Mouse (Mus musculus) forebrain, embryonic 13.5 days (tissue): ENCODE measurements around the gene Ptpn3. TPM values are rescaled to one million over a fixed set of nuclear protein-coding genes. Genes with fewer than 3 reads are reported as not detected.
A peak's percentile ranks its signal among the peaks of the same experiment; 100 is the strongest.

Source experiments
- ATAC-seq: fragments of 200-750 bp; cut with Nextera tagmentation; 2 replicates; pipeline ENCODE4 v1.8.0; 2017
- H3K27ac ChIP-seq: fragments of 300-500 bp; sonication (generic); 2 replicates; pipeline ENCODE4 v1.5.1; 2015; ENCODE audit warnings: inconsistent platforms, mild to moderate bottlenecking, moderate library complexity
- H3K27me3 ChIP-seq: fragments of 300-500 bp; sonication (generic); 2 replicates; pipeline ENCODE4 v1.6.1; 2015; ENCODE audit warnings: mild to moderate bottlenecking, inconsistent platforms
- H3K36me3 ChIP-seq: fragments of 300-500 bp; sonication (generic); 2 replicates; pipeline ENCODE4 v1.6.1; 2015; ENCODE audit warnings: mild to moderate bottlenecking, inconsistent platforms; ENCODE audit not compliant: poor library complexity, severe bottlenecking
- H3K4me1 ChIP-seq: fragments of 300-500 bp; sonication (generic); 2 replicates; pipeline ENCODE4 v1.6.1; 2015; ENCODE audit warnings: inconsistent platforms
- H3K4me2 ChIP-seq: fragments of 300-500 bp; sonication (generic); 2 replicates; pipeline ENCODE4 v1.6.1; 2015; ENCODE audit warnings: inconsistent platforms, mild to moderate bottlenecking, moderate library complexity
- H3K4me3 ChIP-seq: fragments of 300-500 bp; sonication (generic); 2 replicates; pipeline ENCODE4 v1.5.1; 2015; ENCODE audit warnings: mild to moderate bottlenecking, inconsistent platforms
- H3K9ac ChIP-seq: fragments of 300-500 bp; sonication (generic); 2 replicates; pipeline ENCODE4 v1.6.1; 2015; ENCODE audit warnings: mild to moderate bottlenecking, inconsistent platforms
- H3K9me3 ChIP-seq: fragments of 300-500 bp; sonication (generic); replicated peaks from 2 replicates; pipeline ENCODE4 v1.6.1; 2016; ENCODE audit warnings: inconsistent platforms
- WGBS: fragments of 180-500 bp; shearing (Covaris S2); methylation state at CpG from one replicate; pipeline ENCODE4 v1.1.7; 2015; 5-methylcytosine and 5-hydroxymethylcytosine counted together
- polyA plus RNA-seq: library from polyadenylated mRNA; unstranded; fragments of >200 nt; fragmentation: Nextera tagmentation; extraction: Ambion mirVana; gene quantifications from 2 replicates; pipeline ENCODE4 v1.2.1, GENCODE M21; 2015

Gene Ptpn3
- 0.63 and 1.1 TPM in 2 replicates for polyA plus RNA-seq

GRCm38 (mm10) chr4:57301410-57302313, at the start of gene Ptpn3:
TSS of gene Ptpn3 (minus strand) at chr4:57301837.
- Histone ChIP-seq H3K36me3 (no peaks in the 10 kb centered on the region), H3K9ac (peak within 1 kb of the TSS; percentile 75), H3K27ac (peak within 1 kb of the TSS; percentile 49; the same call in 1 of the 2 replicates), H3K4me2 (peak within 1 kb of the TSS; percentile 97), H3K4me1 (peaks cover 32% of the 10 kb centered on the region), H3K27me3 (peaks cover 35% of the 10 kb centered on the region), H3K4me3 (peak within 1 kb of the TSS; percentile 71), H3K9me3 (no peaks in the 10 kb centered on the region)
- ATAC-seq = peak; percentile 88
- under 1% methylated on average over 42 of the region's 42 CpGs for WGBS

GRCm38 (mm10) chr4:57350541-57350940, 48.9 kb upstream of the Ptpn3 start:
- H3K4me2 ChIP-seq = no peak overlapping the region
- no peak for ATAC-seq
- no peak overlapping the region for H3K27ac ChIP-seq
- H3K4me1 ChIP-seq = no peaks in the 10 kb centered on the region
- no peak overlapping the region for H3K4me3 ChIP-seq
- no peak overlapping the region for H3K9ac ChIP-seq
- WGBS = 90% methylated on average over 2 of the region's 2 CpGs
- no peaks in the 10 kb centered on the region for H3K27me3 ChIP-seq
- no peaks in the 10 kb centered on the region for H3K36me3 ChIP-seq
- H3K9me3 ChIP-seq = no peaks in the 10 kb centered on the region

- Histone ChIP-seq H3K27ac (no peak overlapping the region), H3K4me2 (no peak overlapping the region), H3K27me3 (no peaks in the 10 kb centered on the region), H3K9me3 (no peaks in the 10 kb centered on the region), H3K4me1 (no peaks in the 10 kb centered on the region), H3K9ac (no peak overlapping the region), H3K36me3 (no peaks in the 10 kb centered on the region), H3K4me3 (no peak overlapping the region)
- WGBS = 90% methylated on average over 7 of the region's 7 CpGs
- ATAC-seq = no peak
These were observed 42.4 kb upstream of the Ptpn3 start for GRCm38 (mm10) chr4:57343996-57344395.

GRCm38 (mm10) chr4:57338923-57339322, 37.3 kb upstream of the Ptpn3 start:
- H3K4me2 ChIP-seq = no peak overlapping the region
- H3K4me1 ChIP-seq = no peaks in the 10 kb centered on the region
- ATAC-seq = no peak
- H3K9me3 ChIP-seq = 0 out of 2 replicates have a peak, but pooled peaks cover 1% of the 10 kb centered on the region
- H3K27ac ChIP-seq = no peak overlapping the region
- H3K36me3 ChIP-seq = no peaks in the 10 kb centered on the region
- no peak overlapping the region for H3K4me3 ChIP-seq
- H3K27me3 ChIP-seq = no peaks in the 10 kb centered on the region
- no peak overlapping the region for H3K9ac ChIP-seq
- 90% methylated on average over 17 of the region's 17 CpGs for WGBS

GRCm38 (mm10) chr4:57338061-57338460, 36.4 kb upstream of the Ptpn3 start:
- Histone ChIP-seq H3K36me3 (no peaks in the 10 kb centered on the region), H3K27me3 (no peaks in the 10 kb centered on the region), H3K9me3 (0 out of 2 replicates have a peak, but pooled peaks cover 5% of the 10 kb centered on the region), H3K9ac (no peak overlapping the region), H3K4me3 (no peak overlapping the region), H3K4me1 (no peaks in the 10 kb centered on the region), H3K27ac (no peak overlapping the region), H3K4me2 (no peak overlapping the region)
- 89% methylated on average over 9 of the region's 9 CpGs for WGBS
- no peak for ATAC-seq

GRCm38 (mm10) chr4:57335000-57335666, 33.5 kb upstream of the Ptpn3 start:
- Histone ChIP-seq H3K9me3 (0 out of 2 replicates have a peak, but pooled peaks cover 5% of the 10 kb centered on the region), H3K4me2 (no peak overlapping the region), H3K36me3 (no peaks in the 10 kb centered on the region), H3K4me1 (no peaks in the 10 kb centered on the region), H3K4me3 (no peak overlapping the region), H3K9ac (no peak overlapping the region), H3K27ac (no peak overlapping the region), H3K27me3 (no peaks in the 10 kb centered on the region)
- WGBS = 34% methylated on average over 9 of the region's 9 CpGs
- ATAC-seq = no peak

- Histone ChIP-seq H3K9me3 (0 out of 2 replicates have a peak, but pooled peaks cover 5% of the 10 kb centered on the region), H3K4me1 (no peaks in the 10 kb centered on the region), H3K4me3 (no peak overlapping the region), H3K36me3 (no peaks in the 10 kb centered on the region), H3K27me3 (no peaks in the 10 kb centered on the region), H3K9ac (no peak overlapping the region), H3K27ac (no peak overlapping the region), H3K4me2 (no peak overlapping the region)
- 92% methylated on average over 12 of the region's 12 CpGs for WGBS
- ATAC-seq = no peak
These were observed 32.4 kb upstream of the Ptpn3 start for GRCm38 (mm10) chr4:57333926-57334548.

- H3K27ac ChIP-seq = no peak overlapping the region
- no peaks in the 10 kb centered on the region for H3K4me1 ChIP-seq
- no peaks in the 10 kb centered on the region for H3K27me3 ChIP-seq
- H3K36me3 ChIP-seq = no peaks in the 10 kb centered on the region
- WGBS = 87% methylated on average over 3 of the region's 3 CpGs
- no peak overlapping the region for H3K4me3 ChIP-seq
- no peak overlapping the region for H3K4me2 ChIP-seq
- no peak overlapping the region for H3K9ac ChIP-seq
- 0 out of 2 replicates have a peak, but pooled peaks cover 5% of the 10 kb centered on the region for H3K9me3 ChIP-seq
- ATAC-seq = no peak
These were observed 30.9 kb upstream of the Ptpn3 start for GRCm38 (mm10) chr4:57332511-57332910.

- Histone ChIP-seq H3K36me3 (no peaks in the 10 kb centered on the region), H3K9ac (no peak overlapping the region), H3K9me3 (no peaks in the 10 kb centered on the region), H3K4me3 (no peak overlapping the region), H3K4me1 (peaks cover 9% of the 10 kb centered on the region; the same call in 1 of the 2 replicates), H3K27me3 (no peaks in the 10 kb centered on the region), H3K4me2 (peak overlapping the region; percentile 6; the same call in 1 of the 2 replicates), H3K27ac (no peak overlapping the region)
- WGBS = 40% methylated on average over 23 of the region's 23 CpGs
- no peak for ATAC-seq
These were observed 19.1 kb upstream of the Ptpn3 start for GRCm38 (mm10) chr4:57320606-57321327.

GRCm38 (mm10) chr4:57318525-57319212, 17.0 kb upstream of the Ptpn3 start:
- ATAC-seq = no peak
- Histone ChIP-seq H3K4me2 (no peak overlapping the region), H3K36me3 (no peaks in the 10 kb centered on the region), H3K27ac (no peak overlapping the region), H3K27me3 (no peaks in the 10 kb centered on the region), H3K9me3 (no peaks in the 10 kb centered on the region), H3K4me3 (no peak overlapping the region), H3K4me1 (peaks cover 9% of the 10 kb centered on the region; the same call in 1 of the 2 replicates), H3K9ac (no peak overlapping the region)
- WGBS = 51% methylated on average over 10 of the region's 10 CpGs
